Mouse (Mus musculus): ENCODE results near the gene Smc3.

GRCm38 (mm10) chr19:53671432-53671831, 71.2 kb downstream of the Smc3 start:
- TF ChIP-seq CTCF (IDR thresholded peaks at IDR 0.05; ENCODE audit: borderline replicate concordance, extremely low read depth, insufficient read depth, insufficient read length) (no peak), POLR2A (IDR thresholded peaks at IDR 0.05; ENCODE audit: borderline replicate concordance, extremely low read depth, insufficient read depth, insufficient read length, poor library complexity, severe bottlenecking) (no peak)
